Mouse (Mus musculus) spleen, embryonic (tissue): Measurements from ENCODE around the gene Gm10720.
"Not testable (repeated sequence)": the region's sequence is repeated elsewhere in the genome, so short reads cannot be mapped to it uniquely, and the experiment has no call there.

Source experiments
- CTCF ChIA-PET: fragments of 350-600 bp; sonication (Branson Sonifier 250); formaldehyde crosslinking; loops from one replicate; lab custom pipeline; 2022; lab: Charles Lee

Gm10720 gene

GRCm38 (mm10) chr9:3015354-3015753 is at the start of gene Gm10720:
TSS of gene Gm10720 (plus strand) at chr9:3015654.
- CTCF ChIA-PET, result not testable (repeated sequence)

GRCm38 (mm10) chr9:3000445-3000972 is 14.9 kb upstream of the Gm10720 start, which contains the start of gene Gm10722:
TSS of gene Gm10722 (plus strand) at chr9:3000922.
- CTCF ChIA-PET, result not testable (repeated sequence)

- CTCF ChIA-PET, result not testable (repeated sequence)
These were observed 14.4 kb upstream of the Gm10720 start for GRCm38 (mm10) chr9:3001006-3001405.

- CTCF ChIA-PET, result not testable (repeated sequence)
These were observed 13.3 kb upstream of the Gm10720 start for GRCm38 (mm10) chr9:3001948-3002659.

GRCm38 (mm10) chr9:3002794-3003396 is 12.6 kb upstream of the Gm10720 start, which contains the start of gene Gm11168:
TSS of gene Gm11168 (plus strand) at chr9:3003346.
- CTCF ChIA-PET, result not testable (repeated sequence)

GRCm38 (mm10) chr9:3006179-3006578 is 9.3 kb upstream of the Gm10720 start:
- CTCF ChIA-PET, result not testable (repeated sequence)

- CTCF ChIA-PET, result not testable (repeated sequence)
These were observed 8.8 kb upstream of the Gm10720 start for GRCm38 (mm10) chr9:3006636-3007035.

- CTCF ChIA-PET, result not testable (repeated sequence)
These were observed 8.2 kb upstream of the Gm10720 start for GRCm38 (mm10) chr9:3007272-3007671.

GRCm38 (mm10) chr9:3009331-3009730 is 6.1 kb upstream of the Gm10720 start:
- CTCF ChIA-PET, result not testable (repeated sequence)

- CTCF ChIA-PET, result not testable (repeated sequence)
These were observed 3.3 kb upstream of the Gm10720 start for GRCm38 (mm10) chr9:3012054-3012621.

GRCm38 (mm10) chr9:3012733-3013279 is 2.6 kb upstream of the Gm10720 start, which contains the start of gene Gm10721:
TSS of gene Gm10721 (plus strand) at chr9:3013140.
- CTCF ChIA-PET, result not testable (repeated sequence)

GRCm38 (mm10) chr9:3015896-3016295 is 442 bp downstream of the Gm10720 start:
- CTCF ChIA-PET, result not testable (repeated sequence)

- CTCF ChIA-PET, result not testable (repeated sequence)
These were observed 1.7 kb downstream of the Gm10720 start, which contains the start of gene Gm10719 for GRCm38 (mm10) chr9:3017108-3017507. TSS of gene Gm10719 (plus strand) at chr9:3017408.

- CTCF ChIA-PET, result not testable (repeated sequence)
These were observed 3.5 kb downstream of the Gm10720 start for GRCm38 (mm10) chr9:3018944-3019343.

- CTCF ChIA-PET, result not testable (repeated sequence)
These were observed 4.6 kb downstream of the Gm10720 start for GRCm38 (mm10) chr9:3019835-3020727.

GRCm38 (mm10) chr9:3022316-3023008 is 7.0 kb downstream of the Gm10720 start:
- CTCF ChIA-PET, result not testable (repeated sequence)

- CTCF ChIA-PET, result not testable (repeated sequence)
These were observed 8.0 kb downstream of the Gm10720 start, which contains the start of gene Gm10718 for GRCm38 (mm10) chr9:3023312-3023984. TSS of gene Gm10718 (plus strand) at chr9:3023547.

GRCm38 (mm10) chr9:3023985-3024648 is 8.7 kb downstream of the Gm10720 start:
- CTCF ChIA-PET, result not testable (repeated sequence)

GRCm38 (mm10) chr9:3024912-3025467 is 9.5 kb downstream of the Gm10720 start, which contains the start of gene Gm10717:
TSS of gene Gm10717 (plus strand) at chr9:3025417.
- CTCF ChIA-PET, result not testable (repeated sequence)
